Mouse (Mus musculus) embryo, embryonic 11 days (tissue): ENCODE data around the gene Srsf11.

Experiments
- DNase-seq: peaks from one replicate; pipeline ENCODE4 v3.0.0-alpha.2; 2015

Gene Srsf11

GRCm38 (mm10) chr3:157973236-157973635 lies 63.2 kb downstream of the Srsf11 start:
- DNase-seq, result no peak

GRCm38 (mm10) chr3:157971151-157971550 lies 65.3 kb downstream of the Srsf11 start:
- DNase-seq, result no peak
